Mouse (Mus musculus) kidney, postnatal 0 days (tissue): ENCODE data around the gene Polr1a. TPM values are rescaled to one million over a fixed set of nuclear protein-coding genes. Genes with fewer than 3 reads are reported as not detected.

Experiments
- ATAC-seq: fragments of 200-750 bp; cut with Nextera tagmentation; replicated peaks from 2 replicates; pipeline ENCODE4 v1.8.0; 2017; ENCODE audit warnings: low read depth, moderate number of reproducible peaks, moderate TSS enrichment, moderate library complexity; ENCODE audit not compliant: low FRiP score
- DNase-seq: peaks from one replicate; pipeline ENCODE4 v3.0.0-alpha.2; 2016; ENCODE audit warnings: low spot score
- H3K27ac ChIP-seq: fragments of 300-500 bp; sonication (generic); 2 replicates; pipeline ENCODE4 v1.5.1; 2014; ENCODE audit warnings: mild to moderate bottlenecking
- H3K27me3 ChIP-seq: fragments of 300-500 bp; sonication (generic); 2 replicates; pipeline ENCODE4 v1.6.1; 2014; ENCODE audit warnings: low read length, mixed read lengths; ENCODE audit not compliant: insufficient read depth
- H3K36me3 ChIP-seq: fragments of 300-500 bp; sonication (generic); 2 replicates; pipeline ENCODE4 v1.6.1; 2014; ENCODE audit warnings: low read length, mixed read lengths; ENCODE audit not compliant: insufficient read depth
- H3K4me1 ChIP-seq: fragments of 300-500 bp; sonication (generic); replicated peaks from 2 replicates; pipeline ENCODE4 v1.6.1; 2014; ENCODE audit warnings: antibody characterized with exemption, low read length, mixed read lengths; ENCODE audit not compliant: insufficient read depth
- H3K4me2 ChIP-seq: fragments of 300-500 bp; sonication (generic); 2 replicates; pipeline ENCODE4 v1.6.1; 2014; ENCODE audit warnings: mild to moderate bottlenecking, low read length, moderate library complexity, mixed read lengths
- H3K4me3 ChIP-seq: fragments of 300-500 bp; sonication (generic); replicated peaks from 2 replicates; pipeline ENCODE4 v1.5.1; 2014; ENCODE audit warnings: low read depth, low read length
- H3K9ac ChIP-seq: fragments of 300-500 bp; sonication (generic); 2 replicates; pipeline ENCODE4 v1.6.1; 2014; ENCODE audit warnings: low read depth, low read length
- H3K9me3 ChIP-seq: fragments of 300-500 bp; sonication (generic); replicated peaks from 2 replicates; pipeline ENCODE4 v1.6.1; 2016; ENCODE audit warnings: low read length, inconsistent platforms, mixed read lengths
- CTCF ChIP-seq: IDR thresholded peaks from 2 replicates; pipeline ENCODE4 v1.5.1; 2016; ENCODE audit warnings: antibody characterized with exemption, low read depth, mild to moderate bottlenecking, moderate library complexity
- WGBS: fragments of 180-500 bp; shearing (Covaris S2); extraction: QIAGEN DNeasy Blood & Tissue Kit; methylation state at CpG from one replicate; pipeline ENCODE4 v1.1.7; 2014; 5-methylcytosine and 5-hydroxymethylcytosine counted together
- polyA plus RNA-seq: library from polyadenylated mRNA; unstranded; fragments of >200 nt; fragmentation: Nextera tagmentation; extraction: Ambion mirVana; gene quantifications from 2 replicates; pipeline ENCODE4 v1.2.1, GENCODE M21; 2015

Gene Polr1a
- polyA plus RNA-seq, 1 experiment from 2014 or later, result 17.5 TPM

DNA sequence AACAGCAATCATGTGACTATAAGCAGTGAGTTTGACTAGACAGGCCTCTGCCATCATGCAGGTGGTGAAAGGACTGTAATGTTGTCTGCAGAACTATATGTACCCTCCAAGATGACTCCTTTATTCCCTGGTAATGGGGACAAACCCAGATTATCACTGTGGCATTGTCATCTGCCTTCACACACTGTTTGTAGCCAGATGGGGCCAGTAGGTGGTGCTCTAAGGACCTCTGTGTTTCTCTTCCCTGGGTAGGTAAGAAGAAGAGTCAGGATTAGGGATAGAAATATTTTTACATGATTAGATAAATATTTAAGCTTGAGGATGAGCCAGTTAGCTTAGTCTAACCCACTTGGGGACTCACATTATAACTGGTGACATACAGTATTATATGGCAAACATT, 19.1 kb downstream of the Polr1a start:
- H3K4me2 ChIP-seq, result no peak overlapping the region
- TF ChIP-seq CTCF, result peak; percentile 81
- H3K36me3 ChIP-seq, result peaks cover 46% of the 10 kb centered on the region
- DNase-seq (peak; percentile 74), ATAC-seq (no peak)
- no peaks in the 10 kb centered on the region for H3K9me3 ChIP-seq
- H3K4me1 ChIP-seq, result no peaks in the 10 kb centered on the region
- H3K27ac ChIP-seq, result no peak overlapping the region
- H3K4me3 ChIP-seq, result no peak overlapping the region
- no peak overlapping the region for H3K9ac ChIP-seq
- H3K27me3 ChIP-seq, result no peaks in the 10 kb centered on the region

DNA sequence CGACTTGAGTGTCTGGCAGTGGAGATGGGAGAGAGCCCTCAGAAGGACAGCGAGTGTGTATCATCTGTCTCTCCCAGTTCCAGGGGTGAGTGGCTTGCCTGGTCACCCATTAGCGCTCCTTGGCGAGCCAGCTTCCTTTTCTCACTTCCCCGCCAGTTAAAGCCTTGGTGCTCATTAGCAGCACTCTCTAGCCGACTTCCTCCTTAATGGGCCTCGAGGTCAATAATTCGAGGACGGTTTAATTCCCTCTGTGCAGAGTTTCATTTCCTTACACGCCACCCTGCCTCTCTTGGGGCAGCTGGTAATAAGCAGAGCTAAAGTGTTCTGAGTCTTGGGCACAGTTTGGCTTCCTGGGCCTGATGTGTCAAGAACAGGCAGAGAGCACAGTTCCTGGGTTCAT, 21.2 kb downstream of the Polr1a start:
- WGBS, result 84% methylated on average over 10 of the region's 10 CpGs
- H3K9ac ChIP-seq, result no peak overlapping the region
- H3K36me3 ChIP-seq, result peaks cover 44% of the 10 kb centered on the region
- TF ChIP-seq CTCF, result no peak
- no peak overlapping the region for H3K4me3 ChIP-seq
- H3K9me3 ChIP-seq, result no peaks in the 10 kb centered on the region
- no peak for ATAC-seq
- H3K27me3 ChIP-seq, result no peaks in the 10 kb centered on the region
- no peak overlapping the region for H3K27ac ChIP-seq
- DNase-seq, result no peak
- H3K4me1 ChIP-seq, result 0 out of 2 replicates have a peak, but pooled peaks cover 3% of the 10 kb centered on the region
- H3K4me2 ChIP-seq, result no peak overlapping the region

DNA sequence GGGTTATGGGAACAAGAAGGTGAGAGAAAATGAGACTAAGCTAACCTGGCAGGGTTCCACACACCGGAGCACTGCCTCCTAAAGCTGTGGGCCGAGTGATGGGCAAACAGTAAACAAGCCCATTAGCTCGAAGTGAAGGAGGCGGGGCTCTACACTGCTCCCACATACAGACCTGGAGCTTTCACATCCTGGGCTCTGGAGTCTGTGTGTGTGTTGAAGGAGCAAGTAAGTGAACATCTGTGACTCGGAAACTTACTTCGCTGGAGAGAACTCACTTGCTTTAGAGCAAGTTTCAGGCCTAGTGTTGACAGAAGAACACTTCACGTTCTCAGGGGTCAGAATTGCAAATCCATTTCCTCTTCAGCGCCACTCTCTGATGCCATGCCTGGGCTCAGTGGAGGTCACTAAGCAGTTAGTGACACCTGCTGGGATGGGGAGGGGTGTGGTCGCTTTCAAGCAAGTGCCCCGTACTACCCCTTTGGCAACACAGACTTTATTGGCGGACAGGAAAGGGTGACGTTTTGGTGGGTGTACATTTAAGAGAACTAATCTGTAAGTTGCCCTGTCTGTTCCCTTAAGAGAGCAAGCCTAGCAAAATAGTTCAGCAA, 22.1 kb downstream of the Polr1a start:
- no peak for DNase-seq
- Histone ChIP-seq H3K36me3 (peaks cover 44% of the 10 kb centered on the region), H3K4me2 (no peak overlapping the region), H3K4me3 (no peak overlapping the region), H3K27ac (no peak overlapping the region), H3K27me3 (no peaks in the 10 kb centered on the region), H3K4me1 (0 out of 2 replicates have a peak, but pooled peaks cover 3% of the 10 kb centered on the region), H3K9me3 (no peaks in the 10 kb centered on the region), H3K9ac (no peak overlapping the region)
- WGBS, result 84% methylated on average over 12 of the region's 12 CpGs
- no peak for ATAC-seq
- no peak for TF ChIP-seq CTCF

DNA sequence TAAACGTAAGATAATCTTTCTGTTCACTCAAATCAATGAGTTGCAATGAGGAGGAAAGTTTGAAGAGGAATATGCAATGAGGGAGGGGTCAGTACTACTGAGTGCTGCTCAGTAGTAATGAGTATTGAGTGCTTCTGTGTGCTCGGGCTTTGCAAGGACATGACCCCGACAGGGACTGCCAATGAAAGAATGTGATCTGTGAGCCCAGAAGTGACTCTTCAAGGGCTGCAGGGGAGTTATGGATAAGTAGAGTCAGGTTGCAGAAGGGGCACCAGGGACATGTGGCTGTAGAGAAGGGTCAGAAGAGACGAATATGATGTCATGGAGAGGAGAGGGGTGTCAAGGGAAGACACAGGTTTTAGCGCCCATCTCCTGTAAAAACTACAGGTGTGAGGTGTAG, 23.5 kb downstream of the Polr1a start:
- Histone ChIP-seq H3K27me3 (no peaks in the 10 kb centered on the region), H3K27ac (no peak overlapping the region), H3K4me3 (no peak overlapping the region), H3K4me1 (0 out of 2 replicates have a peak, but pooled peaks cover 3% of the 10 kb centered on the region), H3K4me2 (no peak overlapping the region), H3K36me3 (peaks cover 43% of the 10 kb centered on the region), H3K9me3 (no peaks in the 10 kb centered on the region), H3K9ac (no peak overlapping the region)
- ATAC-seq (no peak), DNase-seq (no peak)
- TF ChIP-seq CTCF, result no peak
- 69% methylated on average over 5 of the region's 5 CpGs for WGBS

DNA sequence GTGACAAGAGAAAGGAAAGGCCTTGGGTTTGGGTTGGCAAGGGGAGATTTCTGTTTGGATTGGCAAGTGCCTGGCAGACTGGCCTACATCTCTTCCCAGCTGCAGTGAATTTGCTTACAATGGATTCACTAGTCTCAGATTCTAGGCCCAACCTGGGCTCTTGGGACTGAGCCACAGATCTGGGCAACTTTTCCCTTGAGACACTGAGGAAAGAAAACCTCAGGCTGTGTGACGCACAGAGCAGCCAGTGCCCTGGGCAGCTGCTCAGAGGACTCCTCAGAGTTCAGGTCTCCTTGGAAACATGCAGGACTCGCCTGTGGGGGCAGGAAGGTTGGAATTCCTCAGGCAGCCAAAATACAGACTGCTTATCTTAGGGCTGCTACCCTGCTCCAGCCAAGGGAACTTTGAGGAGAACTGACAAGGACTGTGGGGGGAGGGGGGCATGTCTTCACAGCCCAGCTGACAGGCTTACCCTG, 25.3 kb downstream of the Polr1a start:
- Histone ChIP-seq H3K9me3 (no peaks in the 10 kb centered on the region), H3K36me3 (peaks cover 48% of the 10 kb centered on the region), H3K4me2 (no peak overlapping the region), H3K4me3 (no peak overlapping the region), H3K27ac (no peak overlapping the region), H3K27me3 (no peaks in the 10 kb centered on the region), H3K9ac (no peak overlapping the region), H3K4me1 (0 out of 2 replicates have a peak, but pooled peaks cover 3% of the 10 kb centered on the region)
- ATAC-seq (peak; percentile 33; the same call in 1 of the 2 replicates), DNase-seq (peak; percentile 30)
- 40% methylated on average over 2 of the region's 2 CpGs for WGBS
- no peak for TF ChIP-seq CTCF

DNA sequence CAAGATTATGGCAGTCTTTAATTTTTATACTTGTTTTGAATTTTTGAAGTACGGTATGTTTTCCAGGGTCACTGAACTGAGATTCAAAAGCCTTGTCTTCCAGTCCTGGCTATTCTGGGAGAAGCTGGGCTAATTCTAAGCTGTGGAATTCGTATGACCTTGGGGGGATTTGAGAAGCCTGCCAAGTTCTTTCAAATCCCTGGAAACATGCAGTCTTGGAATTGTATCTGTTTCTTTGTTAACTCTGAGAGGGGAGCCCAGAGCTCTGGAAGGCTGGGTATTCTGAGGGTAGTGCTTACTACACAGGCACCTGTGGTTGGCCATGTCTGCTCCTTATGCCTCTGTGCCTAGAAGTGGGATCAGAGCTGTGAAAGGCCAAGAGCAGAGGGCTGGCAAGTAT, 26.9 kb downstream of the Polr1a start:
- Histone ChIP-seq H3K9me3 (no peaks in the 10 kb centered on the region), H3K9ac (no peak overlapping the region), H3K27ac (no peak overlapping the region; the same call in 1 of the 2 replicates), H3K4me2 (no peak overlapping the region), H3K4me1 (0 out of 2 replicates have a peak, but pooled peaks cover 3% of the 10 kb centered on the region), H3K36me3 (peaks cover 47% of the 10 kb centered on the region), H3K27me3 (no peaks in the 10 kb centered on the region), H3K4me3 (no peak overlapping the region)
- 65% methylated on average over 2 of the region's 2 CpGs for WGBS
- DNase-seq, result peak; percentile 62
- TF ChIP-seq CTCF, result no peak
- ATAC-seq, result no peak
